24 mouse cellular contexts compared by ENCODE assay signal in genomic region chr7:102238686-102239286, GRCm38 (mm10). TPM values are rescaled to one million over a fixed set of nuclear protein-coding genes. Genes with fewer than 3 reads are reported as not detected.
A peak's percentile ranks its signal among the peaks of the same experiment; 100 is the strongest.
DNase-seq lines count a peak whose midpoint lies in the region; ATAC-seq and TF ChIP-seq lines count a peak whose summit lies in the region.
"Had no signal": no experiment of that assay in that cellular context is flagged by ENCODE, and none has a peak within 500 bp of the region (broad histone marks: within the 10 kb centered on the region; RNA-seq: fewer than 3 reads in every experiment).

No protein-coding gene starts in this region.

- DNase-seq in cerebellum, adult 2 months = peak in 1 of 2 experiments; percentile 26
- DNase-seq in layer of hippocampus, adult 2 months (ENCODE audit: low spot score in 2 of 2) = peak in 1 of 2 experiments; percentile 36
- DNase-seq in layer of hippocampus, adult 9-10 months (ENCODE audit: low spot score) = no peak
- peak; percentile 78 for DNase-seq in CH12.LX (ENCODE audit: extremely low read depth)
- DNase-seq in telencephalon, adult 2 months (ENCODE audit: low read depth, low spot score) = peak; percentile 62
- DNase-seq in midbrain, postnatal 0 days (ENCODE audit: low spot score) = no peak
- DNase-seq: adrenal gland, postnatal 14 days; B cell, adult 2 months; cerebellum, adult 8-10 months; cerebellum, postnatal 14 days; forebrain, postnatal 0 days; gastrocnemius, postnatal 36 days; heart, adult 2 months; heart, postnatal 14 days had no signal

- H3K27me3 ChIP-seq in cerebellum, adult 2 months (ENCODE audit: control insufficient read depth, insufficient read depth, low read length) = no peaks in the 10 kb centered on the region
- H3K27me3 ChIP-seq in CH12.LX (replicated peaks) = peaks cover 1% of the 10 kb centered on the region
- no peaks in the 10 kb centered on the region for H3K27me3 ChIP-seq in midbrain, postnatal 0 days (ENCODE audit: insufficient read depth, low read length)
- H3K27me3 ChIP-seq: embryonic facial prominence, embryonic 13.5 days; forebrain, embryonic 13.5 days; heart, embryonic 15.5 days; hindbrain, embryonic 13.5 days; Patski had no signal

- peaks cover 4% of the 10 kb centered on the region for H3K9me3 ChIP-seq in CH12.LX (replicated peaks; ENCODE audit: low read length)
- no peaks in the 10 kb centered on the region for H3K9me3 ChIP-seq in midbrain, postnatal 0 days (ENCODE audit: low read length)
- H3K9me3 ChIP-seq: embryonic facial prominence, embryonic 13.5 days; forebrain, embryonic 13.5 days; heart, embryonic 15.5 days; hindbrain, embryonic 13.5 days had no signal

- peaks cover 53 to 91% of the 10 kb centered on the region in 2 experiments for H3K36me3 ChIP-seq in CH12.LX (replicated peaks in 1 of 2; ENCODE audit: control insufficient read depth in 1 of 2, insufficient read depth in 1 of 2, low read length in 1 of 2)
- H3K36me3 ChIP-seq in midbrain, postnatal 0 days (ENCODE audit: insufficient read depth, low read length) = peaks cover 14% of the 10 kb centered on the region

- H3K4me3 ChIP-seq in cerebellum, adult 2 months (replicated peaks; ENCODE audit: insufficient read depth, low read depth, low read length) = no peak overlapping the region
- no peak overlapping the region for H3K4me3 ChIP-seq in layer of hippocampus, adult 2 months
- no peak overlapping the region for H3K4me3 ChIP-seq in CH12.LX (replicated peaks in 1 of 3; ENCODE audit: low read depth in 2 of 3, low read length in 2 of 3, poor library complexity in 1 of 3)
- no peak overlapping the region for H3K4me3 ChIP-seq in midbrain, postnatal 0 days (ENCODE audit: low read depth, low read length)
- H3K4me3 ChIP-seq: embryonic facial prominence, embryonic 13.5 days; forebrain, embryonic 13.5 days; heart, adult 2 months; heart, embryonic 15.5 days; hindbrain, embryonic 13.5 days had no signal

- ATAC-seq in cerebellum, adult (ENCODE audit: insufficient number of reproducible peaks, low FRiP score, low TSS enrichment) = no peak
- no peak for ATAC-seq in midbrain, postnatal 0 days (ENCODE audit: low FRiP score)
- ATAC-seq: activated CD4-positive, CD25-positive, alpha-beta regulatory T cell, adult 4 months; CD4-positive, CD25-positive, alpha-beta regulatory T cell, adult 4 months; forebrain, embryonic 13.5 days; forebrain, postnatal 0 days; hindbrain, postnatal 0 days; Patski had no signal

- 83% methylated on average over 8 of the region's 8 CpGs for WGBS in cerebellum, adult 2 months
- 88% methylated on average over 8 of the region's 8 CpGs for WGBS in midbrain, postnatal 0 days

- no peaks in the 10 kb centered on the region; the same call in 1 of the 2 replicates for H3K4me1 ChIP-seq in cerebellum, adult 2 months (ENCODE audit: control insufficient read depth, insufficient read depth, low read length)
- H3K4me1 ChIP-seq in CH12.LX (ENCODE audit: control insufficient read depth in 1 of 2, insufficient read depth in 2 of 2) = peaks cover 22 to 52% of the 10 kb centered on the region in 2 experiments
- H3K4me1 ChIP-seq in midbrain, postnatal 0 days (ENCODE audit: insufficient read depth, low read length) = no peaks in the 10 kb centered on the region
- H3K4me1 ChIP-seq: forebrain, embryonic 13.5 days; hindbrain, embryonic 13.5 days had no signal

- peak overlapping the region; percentile 13; the same call in 1 of the 2 replicates for H3K4me2 ChIP-seq in CH12.LX (ENCODE audit: insufficient read depth, low read depth, poor library complexity, severe bottlenecking)
- no peak overlapping the region for H3K4me2 ChIP-seq in midbrain, postnatal 0 days (ENCODE audit: low read depth, low read length, poor library complexity, severe bottlenecking)
- H3K4me2 ChIP-seq: embryonic facial prominence, embryonic 13.5 days; forebrain, embryonic 13.5 days; heart, embryonic 11.5 days; heart, embryonic 15.5 days; hindbrain, embryonic 13.5 days had no signal

- in situ Hi-C loops in CH12.LX (cut with MboI; ENCODE audit: low pct_ligation_motif_present, low pct_unique_long_range_greater_than_20kb, low sequenced_read_pairs) = no loop called here

- TF ChIP-seq EP300 in CH12.LX (IDR thresholded peaks at IDR 0.05; ENCODE audit: low read length) = peak; percentile 87

- no peak overlapping the region for H3K9ac ChIP-seq in CH12.LX (ENCODE audit: insufficient read depth, low read depth)
- no peak overlapping the region for H3K9ac ChIP-seq in midbrain, postnatal 0 days (replicated peaks; ENCODE audit: low read length, poor library complexity, severe bottlenecking)
- H3K9ac ChIP-seq: embryonic facial prominence, embryonic 13.5 days; forebrain, embryonic 13.5 days; forebrain, postnatal 0 days; heart, embryonic 15.5 days; hindbrain, embryonic 13.5 days had no signal

- no peak for TF ChIP-seq POLR2A in cerebellum, adult 2 months (IDR thresholded peaks at IDR 0.05; ENCODE audit: borderline replicate concordance, insufficient read depth, low read length)
- TF ChIP-seq POLR2A in CH12.LX (IDR thresholded peaks at IDR 0.05; ENCODE audit: low read depth, low read length) = 0 out of 2 replicates have a peak, but pooled peaks have one; percentile 10

- peak overlapping the region; percentile 36; the same call in 1 of the 2 replicates for H3K27ac ChIP-seq in cerebellum, adult 2 months (ENCODE audit: insufficient read depth, low read length)
- peak overlapping the region; percentile 72 for H3K27ac ChIP-seq in layer of hippocampus, adult 2 months
- H3K27ac ChIP-seq in CH12.LX (ENCODE audit: insufficient read depth, low read depth) = peak overlapping the region; percentile 2; the same call in 1 of the 2 replicates
- no peak overlapping the region for H3K27ac ChIP-seq in midbrain, postnatal 0 days (ENCODE audit: low read depth, low read length)
- H3K27ac ChIP-seq: embryonic facial prominence, embryonic 13.5 days; forebrain, embryonic 13.5 days; heart, adult 2 months; heart, embryonic 15.5 days; hindbrain, embryonic 13.5 days; hindbrain, postnatal 0 days had no signal

- no peak for TF ChIP-seq RAD21 in CH12.LX (IDR thresholded peaks at IDR 0.05; ENCODE audit: low read depth, low read length)

- 0 out of 2 replicates have a peak, but pooled peaks cover 2% of the 10 kb centered on the region for H3K79me2 ChIP-seq in CH12.LX (replicated peaks; ENCODE audit: control insufficient read depth, extremely low read depth, insufficient read depth, poor library complexity, severe bottlenecking)

- dilution Hi-C loops in CH12.LX (cut with MboI; ENCODE audit: extremely low pct_ligation_motif_present, extremely low pct_unique_long_range_greater_than_20kb, low sequenced_read_pairs) = no loop called here

- TF ChIP-seq CTCF in cerebellum, adult 2 months (IDR thresholded peaks at IDR 0.05; ENCODE audit: borderline replicate concordance, insufficient read depth, low read depth, low read length) = no peak
- no peak for TF ChIP-seq CTCF in layer of hippocampus, adult 2 months (conservative IDR thresholded peaks at IDR 0.05)
- no peak for TF ChIP-seq CTCF in CH12.LX (conservative IDR thresholded peaks at IDR 0.05 in 1 of 2, IDR thresholded peaks at IDR 0.05 in 1 of 2; ENCODE audit: low read depth in 2 of 2, low read length in 2 of 2)
- no peak for TF ChIP-seq CTCF in midbrain, postnatal 0 days (IDR thresholded peaks at IDR 0.05)

TF ChIP-seq in CH12.LX, 34 proteins besides CTCF, POLR2A, EP300 and RAD21 (continues in another document):
- TF ChIP-seq IRF4 (IDR thresholded peaks at IDR 0.05; ENCODE audit: low read depth, low read length) = peak; percentile 70
- peak; percentile 33; the same call in 1 of the 2 replicates for TF ChIP-seq JUN (IDR thresholded peaks at IDR 0.05; ENCODE audit: insufficient read depth, low read depth, low read length)
- TF ChIP-seq NRF1 (IDR thresholded peaks at IDR 0.05; ENCODE audit: low read depth, low read length) = no peak
- no peak for TF ChIP-seq JUND (conservative IDR thresholded peaks at IDR 0.05; ENCODE audit: low read depth, low read length)
- peak; percentile 42; the same call in 1 of the 2 replicates for TF ChIP-seq SIN3A (IDR thresholded peaks at IDR 0.05; ENCODE audit: low read length)
- no peak for TF ChIP-seq SMC3 (IDR thresholded peaks at IDR 0.05; ENCODE audit: low read depth, low read length)
- no peak for TF ChIP-seq E2F4 (IDR thresholded peaks at IDR 0.05; ENCODE audit: insufficient replicate concordance, low read depth, low read length)
- peak; percentile 76 for TF ChIP-seq RCOR1 (conservative IDR thresholded peaks at IDR 0.05; ENCODE audit: low read depth, low read length)
- no peak for TF ChIP-seq MXI1 (IDR thresholded peaks at IDR 0.05; ENCODE audit: low read depth, low read length)

RNA-seq across cellular contexts. Expression of gene Rhog, which starts 17.1 kb away (rescaled TPM):
- polyA plus RNA-seq in cerebellum, adult 2 months (2012; rRNA removed) = 71.1 and 87.6 TPM in 2 replicates
- total RNA-seq in layer of hippocampus, adult 2 months (2021) = 10 to 100 TPM; 23.4 to 23.9 TPM
- total RNA-seq in CH12.LX (2012; rRNA removed) = 17.1 and 22.7 TPM in 2 replicates
- total RNA-seq in CH12.LX (2014; rRNA removed) = 9.6 and 12.2 TPM in 2 replicates
- 109 and 118 TPM in 2 replicates for polyA plus RNA-seq in CH12.LX (2012; ENCODE audit: insufficient read length, low read depth)
- total RNA-seq in midbrain, postnatal 0 days (2014; rRNA removed) = 11.0 and 11.3 TPM in 2 replicates
- 15.8 and 17.2 TPM in 2 replicates for polyA plus RNA-seq in midbrain, postnatal 0 days (2015; fragmentation: Nextera tagmentation; extraction: Ambion mirVana)

RNA-seq across cellular contexts. Expression of gene Pgap2, which starts 28.8 kb away (rescaled TPM):
- 32.9 and 35.2 TPM in 2 replicates for polyA plus RNA-seq in cerebellum, adult 2 months (2012; rRNA removed)
- total RNA-seq in layer of hippocampus, adult 2 months (2021) = 10 to 100 TPM; 24.3 to 30.6 TPM
- total RNA-seq in CH12.LX (2012; rRNA removed) = 13.2 and 18.3 TPM in 2 replicates
- 20.3 and 23.7 TPM in 2 replicates for total RNA-seq in CH12.LX (2014; rRNA removed)
- polyA plus RNA-seq in CH12.LX (2012; ENCODE audit: insufficient read length, low read depth) = 26.1 and 38.5 TPM in 2 replicates
- 56.6 TPM in 2 replicates for total RNA-seq in midbrain, postnatal 0 days (2014; rRNA removed)
- 51.7 and 54.9 TPM in 2 replicates for polyA plus RNA-seq in midbrain, postnatal 0 days (2015; fragmentation: Nextera tagmentation; extraction: Ambion mirVana)

RNA-seq across cellular contexts. Expression of gene Nup98, which starts 28.8 kb away (rescaled TPM):
- polyA plus RNA-seq in cerebellum, adult 2 months (2012; rRNA removed) = 19.0 and 20.2 TPM in 2 replicates
- total RNA-seq in layer of hippocampus, adult 2 months (2021) = 10 to 100 TPM; 40.7 to 45.0 TPM
- total RNA-seq in CH12.LX (2012; rRNA removed) (24.6 and 27.3 TPM in 2 replicates), CH12.LX (2014; rRNA removed) (23.9 and 25.0 TPM in 2 replicates)
- polyA plus RNA-seq in CH12.LX (2012; ENCODE audit: insufficient read length, low read depth) = 34.3 and 37.1 TPM in 2 replicates
- 36.3 and 39.5 TPM in 2 replicates for total RNA-seq in midbrain, postnatal 0 days (2014; rRNA removed)
- 10.0 and 10.2 TPM in 2 replicates for polyA plus RNA-seq in midbrain, postnatal 0 days (2015; fragmentation: Nextera tagmentation; extraction: Ambion mirVana)

RNA-seq across cellular contexts. Expression of gene Stim1, which starts 28.8 kb away (rescaled TPM):
- 84.9 and 87.5 TPM in 2 replicates for polyA plus RNA-seq in cerebellum, adult 2 months (2012; rRNA removed)
- total RNA-seq in layer of hippocampus, adult 2 months (2021) = 10 to 100 TPM; 61.3 to 66.8 TPM
- total RNA-seq in CH12.LX (2012; rRNA removed) (8.9 and 10.2 TPM in 2 replicates), CH12.LX (2014; rRNA removed) (21.0 and 26.6 TPM in 2 replicates)
- 23.9 and 24.1 TPM in 2 replicates for polyA plus RNA-seq in CH12.LX (2012; ENCODE audit: insufficient read length, low read depth)
- total RNA-seq in midbrain, postnatal 0 days (2014; rRNA removed) = 26.6 and 30.7 TPM in 2 replicates
- polyA plus RNA-seq in midbrain, postnatal 0 days (2015; fragmentation: Nextera tagmentation; extraction: Ambion mirVana) = 15.4 and 17.1 TPM in 2 replicates

Comparison
In these comparisons a context has a peak if more than half of its experiments do, and no peak if none do; other contexts are left out.
1. DNase-seq: peak in CH12.LX (single experiment) and telencephalon, adult 2 months (single experiment); none in layer of hippocampus, adult 9-10 months (single experiment) and midbrain, postnatal 0 days (single experiment).